Mouse (Mus musculus) naive thymus-derived CD4-positive, alpha-beta T cell, adult 5 months (primary cell): Measurements from ENCODE around the gene Trp53bp2. TPM values are rescaled to one million over a fixed set of nuclear protein-coding genes. Genes with fewer than 3 reads are reported as not detected.

Source experiments
- polyA plus RNA-seq: library from polyadenylated mRNA; unstranded; fragments of 100-300 nt; shearing (Covaris generic); gene quantifications from one replicate; pipeline ENCODE4 v1.2.1, GENCODE M21; 2017

Gene Trp53bp2
- 38.0 TPM for polyA plus RNA-seq

DNA sequence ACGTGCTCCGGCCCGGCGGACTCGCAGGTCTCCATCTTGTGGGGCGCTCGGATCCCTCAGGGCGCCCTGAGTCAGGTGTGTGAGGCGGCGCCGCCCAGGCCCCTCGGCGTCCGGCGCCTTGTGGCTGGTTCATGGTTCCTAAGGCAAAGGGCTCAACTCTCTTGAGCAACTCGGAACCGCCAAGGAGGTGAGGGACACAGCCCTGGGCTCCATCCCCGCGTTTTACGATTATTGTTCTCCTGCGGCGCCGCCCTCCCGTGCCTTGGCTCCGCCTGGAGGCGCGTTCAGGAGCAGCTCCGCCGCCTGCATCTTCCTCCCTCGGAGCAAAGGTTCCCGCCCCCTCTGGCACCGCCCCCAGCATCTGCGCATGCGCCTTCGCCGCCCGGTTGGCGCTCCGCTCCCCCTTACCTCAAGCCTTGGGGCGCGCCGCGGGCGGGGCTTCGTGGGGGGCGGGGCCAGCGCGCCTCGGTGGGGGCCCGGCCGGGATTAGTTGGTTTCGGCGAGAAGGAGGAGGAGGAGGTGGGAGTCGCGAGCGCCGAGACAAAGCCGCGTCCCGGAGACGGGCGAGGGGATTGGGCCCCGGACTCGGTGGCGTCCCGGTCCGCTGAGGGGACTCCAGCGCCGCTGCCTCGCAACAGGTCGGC lies at the start of gene Trp53bp2:
Gene Trp53bp2 (plus strand): TSS at position 489 of the 644 bp plus-strand sequence.

Other genes starting within 250 kb of the Trp53bp2 start
- gene Vmn1r1, start 244.7 kb upstream of the Trp53bp2 start, polyA plus RNA-seq = not detected
- 104 TPM for gene Degs1, start 126.4 kb upstream of the Trp53bp2 start, polyA plus RNA-seq
- gene Fbxo28, start 67.5 kb upstream of the Trp53bp2 start, polyA plus RNA-seq = 67.5 TPM
- 68.7 TPM for gene Capn2, start 108.4 kb downstream of the Trp53bp2 start, polyA plus RNA-seq
- gene Capn8, start 155.8 kb downstream of the Trp53bp2 start, polyA plus RNA-seq = not detected